Mouse (Mus musculus): ENCODE measurements around the gene Zyg11a.

DNA sequence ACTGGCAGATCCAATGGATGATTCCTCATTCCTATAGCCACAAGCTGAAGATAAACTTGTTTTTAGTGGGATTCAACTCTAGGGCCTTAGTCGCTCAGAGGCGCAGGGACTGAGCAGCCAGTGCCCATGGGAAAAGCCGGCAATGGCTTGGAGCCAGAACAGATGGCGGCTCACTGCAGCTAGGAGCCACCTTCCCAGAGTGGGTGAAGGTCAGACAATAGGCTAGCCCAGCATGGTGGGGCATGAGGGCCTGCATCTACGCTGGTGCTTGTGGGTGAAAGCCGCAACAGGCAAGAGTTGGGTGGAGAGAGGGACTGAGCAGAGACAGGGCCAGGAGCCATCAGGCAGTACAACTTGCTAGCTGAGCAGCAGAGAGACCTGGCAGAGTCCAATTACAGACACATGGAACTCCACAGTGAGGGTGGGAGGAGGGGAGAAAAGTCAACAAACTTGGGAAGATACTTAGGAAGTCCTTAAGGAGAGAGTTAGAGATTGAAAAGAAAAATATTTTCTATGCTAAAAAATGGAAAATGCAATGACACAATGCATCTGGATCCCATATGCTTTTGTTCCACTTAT, 21.5 kb downstream of the Zyg11a start:
- TF ChIP-seq CTCF (IDR thresholded peaks at IDR 0.05; ENCODE audit: low read depth), result no peak
- TF ChIP-seq EP300 (optimal IDR thresholded peaks at IDR 0.05), result no peak
